Mouse (Mus musculus) MEL (cell line): ENCODE data around the gene Stx3.

Experiments used
- BHLHE40 ChIP-seq: IDR thresholded peaks from 2 replicates; pipeline ENCODE4 v1.6.1; 2012; ENCODE audit warnings: low read depth, mild to moderate bottlenecking, inconsistent platforms, low read length, improper control_type of control experiment, borderline replicate concordance
- CHD2 ChIP-seq: IDR thresholded peaks from 2 replicates; pipeline ENCODE4 v1.6.1; 2011; ENCODE audit warnings: low read length, improper control_type of control experiment
- CTCF ChIP-seq, 3 experiments: IDR thresholded peaks in 2 of 3; conservative IDR thresholded peaks in 1 of 3; 2 replicates each; pipeline ENCODE4 v1.5.1; 2011 to 2012; ENCODE audit warnings: low read length in 3 of 3, low read depth in 2 of 3, mild to moderate bottlenecking in 2 of 3, improper control_type of control experiment in 1 of 3, inconsistent platforms in 1 of 3, mixed read lengths in 1 of 3, moderate library complexity in 1 of 3; ENCODE audit not compliant: control insufficient read depth in 1 of 3, insufficient read depth in 1 of 3, poor library complexity in 1 of 3, severe bottlenecking in 1 of 3
- GATA1 ChIP-seq: IDR thresholded peaks from 2 replicates; pipeline ENCODE4 v1.6.1; 2011; ENCODE audit warnings: low read depth, low read length, improper control_type of control experiment
- MYB ChIP-seq: IDR thresholded peaks from 2 replicates; pipeline ENCODE4 v1.6.1; 2011; ENCODE audit warnings: mild to moderate bottlenecking, low read depth, low read length, improper control_type of control experiment
- POLR2A ChIP-seq, 2 experiments: IDR thresholded peaks; 2 replicates each; pipeline ENCODE4 v1.6.1; 2011 to 2012; ENCODE audit warnings: low read length in 2 of 2, mild to moderate bottlenecking in 2 of 2, control low read depth in 1 of 2, improper control_type of control experiment in 1 of 2, low read depth in 1 of 2, moderate library complexity in 1 of 2; ENCODE audit not compliant: control insufficient read depth in 1 of 2, insufficient read depth in 1 of 2, poor library complexity in 1 of 2
- SMC3 ChIP-seq: IDR thresholded peaks from 2 replicates; pipeline ENCODE4 v1.6.1; 2011; ENCODE audit warnings: low read depth, low read length, improper control_type of control experiment
- ZC3H11A ChIP-seq: IDR thresholded peaks from 2 replicates; pipeline ENCODE4 v1.6.1; 2012; ENCODE audit warnings: low read depth, mild to moderate bottlenecking, inconsistent platforms, low read length, improper control_type of control experiment

DNA sequence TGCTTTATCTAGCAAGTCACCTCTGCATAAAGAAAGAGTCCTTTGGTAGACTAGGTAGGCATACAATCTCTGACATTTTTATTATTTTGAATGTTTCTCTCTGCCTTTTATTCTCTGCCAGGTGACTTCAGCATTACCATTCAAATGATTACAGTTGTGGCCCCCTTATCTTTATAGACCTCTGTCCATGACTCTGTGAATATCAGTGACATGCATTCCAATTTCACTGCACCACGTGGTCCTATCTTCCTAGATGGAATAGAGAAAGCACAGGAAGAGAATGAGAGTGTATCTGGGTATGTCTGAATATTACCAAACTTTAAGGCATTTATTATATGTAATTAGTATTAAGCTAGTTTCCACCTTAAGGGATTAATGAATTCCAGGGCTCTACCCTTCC is 82.7 kb downstream of the Stx3 start:
- TF ChIP-seq SMC3 = no peak
- TF ChIP-seq POLR2A (IDR thresholded peaks at IDR 0.05; ENCODE audit: control insufficient read depth in 1 of 2, insufficient read depth in 1 of 2, low read depth in 1 of 2, low read length in 2 of 2, poor library complexity in 1 of 2) = no peak
- no peak for TF ChIP-seq MYB
- TF ChIP-seq CTCF (IDR thresholded peaks at IDR 0.05 in 2 of 3, conservative IDR thresholded peaks at IDR 0.05 in 1 of 3; ENCODE audit: control insufficient read depth in 1 of 3, insufficient read depth in 1 of 3, low read depth in 2 of 3, low read length in 3 of 3, poor library complexity in 1 of 3, severe bottlenecking in 1 of 3) = no peak
- TF ChIP-seq BHLHE40 = no peak
- TF ChIP-seq GATA1 = no peak
- TF ChIP-seq CHD2 = no peak
- TF ChIP-seq ZC3H11A = no peak
